Mouse (Mus musculus): ENCODE data around the gene Olfr473.
"Not testable (repeated sequence)": the region's sequence is repeated elsewhere in the genome, so short reads cannot be mapped to it uniquely, and the experiment has no call there.

Olfr473 gene

GRCm38 (mm10) chr7:107930146-107930545 lies at the start of gene Olfr473:
Gene Olfr473 (plus strand): TSS chr7:107930446.
- no peak for DNase-seq (ENCODE audit: low read depth, low spot score)

DNA sequence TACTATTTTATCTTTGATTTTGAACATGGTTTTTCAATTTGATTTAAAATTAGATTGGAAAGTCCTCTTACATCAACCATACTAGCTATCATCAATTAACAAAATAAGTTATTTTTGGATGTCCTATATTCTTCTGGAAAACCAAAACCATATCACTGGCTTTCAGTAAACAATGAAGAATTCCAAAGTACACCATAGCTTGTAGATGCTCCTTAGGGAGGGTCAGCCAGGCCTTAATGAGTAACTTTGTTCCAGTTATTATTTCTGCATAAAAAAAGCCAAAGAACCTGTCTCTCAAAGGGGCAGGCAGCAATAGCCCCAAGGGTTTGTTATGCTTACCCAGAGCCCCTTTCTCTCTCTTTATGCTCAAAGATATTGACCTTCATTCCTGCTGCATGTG lies 32.6 kb upstream of the Olfr473 start, which contains the start of gene Olfr472:
Gene Olfr472, plus strand, starts transcription at position 301 of the 400 bp plus-strand sequence.
- no peak for DNase-seq (ENCODE audit: low read depth, low spot score)

DNA sequence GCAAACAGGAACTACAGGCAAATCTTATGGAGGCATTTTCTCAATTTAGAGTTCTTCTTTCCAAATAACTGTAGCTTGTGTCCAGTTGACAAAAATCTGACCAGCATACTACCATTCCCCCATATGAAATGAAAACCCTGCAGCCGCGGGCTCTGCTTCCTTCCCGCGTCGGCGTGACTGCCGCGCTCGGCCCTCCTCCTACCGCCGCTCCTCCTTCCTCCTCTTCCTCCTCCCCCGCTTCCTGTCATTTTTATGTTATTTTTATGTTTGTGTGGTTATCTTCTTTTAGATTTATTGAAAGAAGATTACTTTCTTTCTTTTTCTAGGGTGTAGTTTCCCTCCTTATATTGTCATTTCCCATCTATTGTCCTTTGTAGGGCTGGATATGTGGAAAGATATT lies 22.3 kb downstream of the Olfr473 start:
- DNase-seq (ENCODE audit: low read depth, low spot score) = not testable (repeated sequence)

DNA sequence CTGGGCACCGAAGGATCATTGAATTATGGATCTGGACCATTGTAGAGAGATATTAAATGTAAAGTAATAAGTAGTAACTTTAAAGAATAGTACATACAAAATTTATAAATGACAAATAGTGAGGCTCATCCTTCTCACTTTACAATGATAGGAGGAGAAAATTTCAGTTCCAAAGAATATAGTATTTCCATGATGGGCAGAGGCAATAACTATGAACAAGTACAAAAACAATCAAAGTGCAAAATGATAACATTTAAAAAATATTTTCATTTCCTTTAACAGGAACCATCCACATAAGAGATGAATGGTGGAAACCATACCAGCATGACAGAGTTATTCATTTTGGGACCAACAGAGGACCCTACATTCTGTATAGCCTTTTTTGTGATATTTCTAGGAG lies 24.1 kb downstream of the Olfr473 start, which contains the start of gene Olfr474:
Gene Olfr474, plus strand, starts transcription at position 301 of the 400 bp plus-strand sequence.
- no peak for DNase-seq (ENCODE audit: low read depth, low spot score)

DNA sequence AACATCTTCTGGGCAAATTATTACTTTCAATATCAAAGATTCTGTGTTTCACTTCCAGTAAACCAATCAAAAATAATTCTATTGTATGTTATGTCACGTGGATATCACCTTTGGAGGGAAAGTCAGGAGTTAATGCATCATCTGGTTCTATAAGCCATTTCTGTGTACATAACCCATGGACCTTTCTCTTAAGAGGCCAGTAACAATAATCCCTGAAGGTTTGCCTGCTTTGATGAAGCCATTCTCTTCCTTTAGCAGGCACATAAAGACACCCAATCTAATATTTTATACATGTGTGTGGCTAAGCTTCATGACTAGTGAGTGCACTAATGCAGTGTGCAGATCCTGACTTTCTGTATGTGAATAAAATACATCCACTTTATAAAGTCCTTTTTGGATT lies 34.3 kb downstream of the Olfr473 start, which contains the start of gene Olfr476:
Gene Olfr476, plus strand, starts transcription at position 301 of the 400 bp plus-strand sequence.
- no peak for DNase-seq (ENCODE audit: low read depth, low spot score)

All from ES-CJ7 (cell line).